ENCODE assay signal across 13 mouse cellular contexts in the genomic region with DNA sequence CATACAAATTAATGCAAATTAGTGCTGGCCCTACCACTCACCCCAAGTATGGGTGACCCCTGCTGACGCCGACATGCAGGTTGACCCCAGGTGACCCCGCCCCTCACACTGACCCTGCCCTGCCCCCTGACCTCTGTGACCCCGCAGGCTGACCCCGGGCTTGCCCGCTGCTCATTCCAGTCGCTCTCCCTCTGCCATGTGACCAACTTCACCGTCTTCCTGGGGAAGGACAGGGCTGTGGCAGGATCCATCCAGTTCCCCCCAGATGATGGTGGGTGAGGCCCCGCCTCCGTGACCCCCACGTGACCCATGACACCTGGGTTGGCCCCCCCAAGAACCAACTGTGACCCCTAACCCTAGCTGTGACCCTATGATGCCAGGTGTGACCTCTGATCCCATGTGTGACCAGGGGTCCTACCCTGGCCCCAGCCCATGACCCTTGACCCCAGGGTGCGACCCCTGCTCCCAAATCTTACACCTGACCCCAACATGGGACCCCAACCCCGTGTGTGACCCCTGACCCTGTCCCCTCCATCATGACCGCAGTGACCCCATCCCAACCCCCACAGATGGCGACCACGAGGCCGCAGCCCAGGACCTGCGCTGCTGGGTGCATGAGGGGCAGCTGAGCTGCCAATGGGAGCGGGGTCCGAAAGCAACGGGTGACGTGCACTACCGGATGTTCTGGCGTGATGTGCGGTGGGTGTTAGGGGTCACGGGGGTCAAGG. TPM values are rescaled to one million over a fixed set of nuclear protein-coding genes. Genes with fewer than 3 reads are reported as not detected.
DNase-seq lines count a peak whose midpoint lies in the region.
"Had no signal": no experiment of that assay in that cellular context is flagged by ENCODE, and none has a peak within 500 bp of the region (broad histone marks: within the 10 kb centered on the region; RNA-seq: fewer than 3 reads in every experiment).

No protein-coding gene starts in this region.

- DNase-seq in cerebellum, adult 11-12 months: peak; percentile 35
- no peak for DNase-seq in cerebellum, postnatal 4 days (ENCODE audit: low spot score in 2 of 2)
- peak; percentile 23 to 76 for DNase-seq in left cerebral cortex, postnatal 10 days (ENCODE audit: extremely low spot score in 1 of 2, low spot score in 2 of 2)
- DNase-seq in left cerebral cortex, postnatal 4 days: no peak
- peak; percentile 12 to 19 for DNase-seq in cerebellum, adult 18-20 months
- DNase-seq in naive thymus-derived CD4-positive, alpha-beta T cell, adult 2 months (ENCODE audit: low read depth): peak; percentile 32
- no peak for DNase-seq in Muller cell, postnatal 12 days (ENCODE audit: inconsistent ontology term)
- DNase-seq in heart, embryonic 10.5 days (ENCODE audit: low spot score): no peak

- no peak overlapping the region for H3K4me3 ChIP-seq in heart, embryonic 10.5 days
- H3K4me3 ChIP-seq: lung, embryonic 15.5 days; stomach, embryonic 15.5 days had no signal

- WGBS in heart, embryonic 10.5 days: 95% methylated on average over 26 of the region's 26 CpGs

- no peak overlapping the region for H3K27ac ChIP-seq in heart, embryonic 10.5 days
- H3K27ac ChIP-seq: lung, embryonic 15.5 days; stomach, embryonic 15.5 days had no signal

- intact Hi-C loops in left cerebral cortex, postnatal 10 days (cut with DNase I): loop anchor here (10.0 kb wide), 1 partner anchor 356 kb away; the partner anchor contains the start of gene Slc4a7
- intact Hi-C loops in left cerebral cortex, postnatal 4 days (cut with DNase I): no loop called here

- peaks cover 53% of the 10 kb centered on the region for H3K9me3 ChIP-seq in heart, embryonic 10.5 days
- H3K9me3 ChIP-seq: stomach, embryonic 15.5 days had no signal

- H3K27me3 ChIP-seq in heart, embryonic 10.5 days (ENCODE audit: insufficient read depth, poor library complexity, severe bottlenecking): no peaks in the 10 kb centered on the region
- H3K27me3 ChIP-seq: lung, embryonic 15.5 days; stomach, embryonic 15.5 days had no signal

- 0 out of 2 replicates have a peak, but pooled peaks cover 3% of the 10 kb centered on the region for H3K4me1 ChIP-seq in heart, embryonic 10.5 days
- H3K4me1 ChIP-seq: lung, embryonic 15.5 days; stomach, embryonic 15.5 days had no signal

- H3K36me3 ChIP-seq in heart, embryonic 10.5 days: peaks cover 46% of the 10 kb centered on the region

RNA-seq across cellular contexts. Expression of gene Il3ra, which starts 2.8 kb away (rescaled TPM):
- total RNA-seq in left cerebral cortex, postnatal 10 days (2021): 1 to 10 TPM; 3.4 TPM
- 1 to 10 TPM; 6.0 TPM for total RNA-seq in left cerebral cortex, postnatal 4 days (2021)
- polyA plus RNA-seq in heart, embryonic 10.5 days (2016; fragmentation: Nextera tagmentation; extraction: Ambion mirVana): 5.0 and 5.3 TPM in 2 replicates

RNA-seq across cellular contexts. Expression of gene Olfr31, which starts 26.2 kb away (rescaled TPM):
- total RNA-seq in left cerebral cortex, postnatal 10 days (2021): not detected
- total RNA-seq in left cerebral cortex, postnatal 4 days (2021): not detected
- polyA plus RNA-seq in heart, embryonic 10.5 days (2016; fragmentation: Nextera tagmentation; extraction: Ambion mirVana): not detected in 2 replicates
- total RNA-seq: layer of hippocampus, adult 18-20 months had no signal
- polyA plus RNA-seq: heart, embryonic 14.5 days; lung, embryonic 15.5 days; neural tube, embryonic 14.5 days; stomach, embryonic 15.5 days had no signal

RNA-seq across cellular contexts. Expression of gene Olfr721-ps1, which starts 52.3 kb away (rescaled TPM):
- total RNA-seq in left cerebral cortex, postnatal 10 days (2021): not detected
- total RNA-seq in left cerebral cortex, postnatal 4 days (2021): not detected
- polyA plus RNA-seq in heart, embryonic 10.5 days (2016; fragmentation: Nextera tagmentation; extraction: Ambion mirVana): not detected in 2 replicates
- total RNA-seq: layer of hippocampus, adult 18-20 months had no signal
- polyA plus RNA-seq: heart, embryonic 14.5 days; lung, embryonic 15.5 days; neural tube, embryonic 14.5 days; stomach, embryonic 15.5 days had no signal

Comparison
In these comparisons a context has a peak if more than half of its experiments do, and no peak if none do; other contexts are left out.
1. DNase-seq: peak in cerebellum, adult 11-12 months (single experiment), left cerebral cortex, postnatal 10 days (2 of 2), cerebellum, adult 18-20 months (2 of 2) and naive thymus-derived CD4-positive, alpha-beta T cell, adult 2 months (single experiment); none in cerebellum, postnatal 4 days (0 of 2), left cerebral cortex, postnatal 4 days (single experiment), Muller cell, postnatal 12 days (single experiment) and heart, embryonic 10.5 days (single experiment).